Mouse (Mus musculus) neural tube, embryonic 10.5 days (tissue): ENCODE measurements at regions not wholly inside any gene's neighbourhood (a gene's known extent, or its start where the extent isn't known, plus 50 kb on each side); places are given as distances from the start of the nearest gene placed in this dataset.

Experiments used
- DNase-seq: peaks from one replicate; pipeline ENCODE4 v3.0.0-alpha.2; 2017; ENCODE audit warnings: low spot score; ENCODE audit errors: extremely low spot score

GRCm38 (mm10) chr12:118549071-118549470 is 247.8 kb upstream of the Sp4 start:
- no peak for DNase-seq

GRCm38 (mm10) chr12:118540336-118540735 is 239.1 kb upstream of the Sp4 start:
- DNase-seq = no peak

GRCm38 (mm10) chr12:118530514-118530913 is 229.3 kb upstream of the Sp4 start:
- DNase-seq = no peak

- DNase-seq = peak; percentile 40
Measured at GRCm38 (mm10) chr12:118529428-118530361, 228.5 kb upstream of the Sp4 start.

- no peak for DNase-seq
Measured at GRCm38 (mm10) chr12:118521770-118522169, 220.5 kb upstream of the Sp4 start.

GRCm38 (mm10) chr12:118521329-118521728 is 220.1 kb upstream of the Sp4 start:
- DNase-seq = no peak

- no peak for DNase-seq
Measured at GRCm38 (mm10) chr12:118519801-118520327, 218.6 kb upstream of the Sp4 start.

GRCm38 (mm10) chr12:118510989-118511388 is 209.7 kb upstream of the Sp4 start:
- DNase-seq = no peak

- DNase-seq = no peak
Measured at GRCm38 (mm10) chr12:118508972-118509917, 208.0 kb upstream of the Sp4 start.

- no peak for DNase-seq
Measured at GRCm38 (mm10) chr12:118500392-118500791, 199.2 kb upstream of the Sp4 start.

GRCm38 (mm10) chr12:118488038-118488437 is 186.8 kb upstream of the Sp4 start:
- DNase-seq = no peak

GRCm38 (mm10) chr12:118486434-118486833 is 185.2 kb upstream of the Sp4 start:
- no peak for DNase-seq

GRCm38 (mm10) chr12:118481347-118481746 is 180.1 kb upstream of the Sp4 start:
- DNase-seq = no peak

GRCm38 (mm10) chr12:118474732-118475131 is 173.5 kb upstream of the Sp4 start:
- DNase-seq = no peak

GRCm38 (mm10) chr12:118466837-118467236 is 165.6 kb upstream of the Sp4 start:
- no peak for DNase-seq

- peak; percentile 89 for DNase-seq
Measured at GRCm38 (mm10) chr12:118457493-118458408, 156.5 kb upstream of the Sp4 start.

- no peak for DNase-seq
Measured at GRCm38 (mm10) chr12:118455609-118456008, 154.4 kb upstream of the Sp4 start.

- no peak for DNase-seq
Measured at GRCm38 (mm10) chr12:118439626-118440025, 138.4 kb upstream of the Sp4 start.

GRCm38 (mm10) chr12:118438882-118439281 is 137.6 kb upstream of the Sp4 start:
- no peak for DNase-seq

GRCm38 (mm10) chr12:118432703-118433102 is 131.5 kb upstream of the Sp4 start:
- DNase-seq = no peak

GRCm38 (mm10) chr12:118428384-118428783 is 127.1 kb upstream of the Sp4 start:
- no peak for DNase-seq
